Mouse (Mus musculus): ENCODE measurements around the gene Polr3h. TPM values are rescaled to one million over a fixed set of nuclear protein-coding genes. Genes with fewer than 3 reads are reported as not detected.
A peak's percentile ranks its signal among the peaks of the same experiment; 100 is the strongest.

Polr3h gene
- polyA plus RNA-seq, 1 experiment from 2014 or later = 110 TPM

DNA sequence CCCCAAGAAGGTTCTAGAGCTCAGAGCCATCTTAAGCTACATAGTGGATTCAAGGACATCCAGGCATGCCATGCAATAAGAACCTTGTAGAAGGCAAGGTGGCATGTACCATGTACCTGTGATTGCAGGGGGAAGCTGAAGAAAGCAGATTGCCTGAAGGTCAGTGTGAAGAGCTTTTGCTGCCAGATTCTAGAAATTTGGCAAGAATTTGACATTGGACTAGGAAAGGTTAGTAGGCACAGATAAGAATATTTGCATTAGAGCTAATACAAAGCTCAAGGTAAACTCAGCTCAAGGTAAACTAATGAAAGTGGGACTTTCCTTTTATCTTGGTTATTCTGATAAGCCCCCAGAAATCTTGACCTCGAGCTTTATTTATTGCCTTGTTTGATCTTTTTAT lies 38.2 kb upstream of the Polr3h start:
- DNase-seq (ENCODE audit: low spot score) = no peak
- H3K4me3 ChIP-seq (ENCODE audit: low read depth, low read length) = no peak overlapping the region
- H3K27ac ChIP-seq (ENCODE audit: low read depth, low read length) = no peak overlapping the region
- H3K4me2 ChIP-seq (ENCODE audit: low read length) = no peak overlapping the region
- no peak overlapping the region for H3K9ac ChIP-seq (ENCODE audit: low read length)
- no peaks in the 10 kb centered on the region for H3K27me3 ChIP-seq (replicated peaks; ENCODE audit: control insufficient read depth, insufficient read depth, low read length)
- no peak for ATAC-seq
- H3K36me3 ChIP-seq (ENCODE audit: control insufficient read depth, insufficient read depth, low read length) = no peaks in the 10 kb centered on the region
- no peaks in the 10 kb centered on the region for H3K4me1 ChIP-seq (ENCODE audit: control insufficient read depth, insufficient read depth, low read length)
- 62% methylated on average over 1 of the region's 1 CpGs for WGBS
- no peaks in the 10 kb centered on the region for H3K9me3 ChIP-seq (replicated peaks; ENCODE audit: control insufficient read depth, low read length)

DNA sequence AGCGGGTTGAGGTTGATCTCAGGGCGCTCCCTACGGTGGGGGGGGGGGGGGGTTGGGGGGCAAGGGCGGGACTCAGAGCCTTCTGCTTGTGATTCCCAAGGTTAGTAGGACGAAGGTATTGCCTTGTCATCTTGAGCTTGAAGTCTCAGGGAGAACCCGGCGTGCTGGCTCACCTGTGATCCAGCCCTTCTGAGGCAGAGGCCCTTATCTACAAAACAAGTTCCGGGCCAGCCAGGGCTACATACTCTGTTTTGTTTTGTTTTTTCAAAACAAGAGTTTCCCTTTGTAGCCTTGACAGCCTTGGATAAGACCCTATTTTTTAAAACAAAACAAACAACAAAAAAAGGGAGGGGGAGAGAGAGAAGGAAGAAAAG lies 35.0 kb upstream of the Polr3h start:
- Histone ChIP-seq H3K4me2 (ENCODE audit: low read length) (peak overlapping the region; percentile 97), H3K9ac (ENCODE audit: low read length) (peak overlapping the region; percentile 18; the same call in 1 of the 2 replicates), H3K27me3 (replicated peaks; ENCODE audit: control insufficient read depth, insufficient read depth, low read length) (no peaks in the 10 kb centered on the region), H3K4me3 (ENCODE audit: low read depth, low read length) (peak overlapping the region; percentile 66), H3K36me3 (ENCODE audit: control insufficient read depth, insufficient read depth, low read length) (no peaks in the 10 kb centered on the region), H3K27ac (ENCODE audit: low read depth, low read length) (no peak overlapping the region), H3K9me3 (replicated peaks; ENCODE audit: control insufficient read depth, low read length) (no peaks in the 10 kb centered on the region), H3K4me1 (ENCODE audit: control insufficient read depth, insufficient read depth, low read length) (no peaks in the 10 kb centered on the region)
- ATAC-seq (no peak; the same call in 1 of the 2 replicates), DNase-seq (ENCODE audit: low spot score) (no peak)
- 2% methylated on average over 7 of the region's 8 CpGs for WGBS

DNA sequence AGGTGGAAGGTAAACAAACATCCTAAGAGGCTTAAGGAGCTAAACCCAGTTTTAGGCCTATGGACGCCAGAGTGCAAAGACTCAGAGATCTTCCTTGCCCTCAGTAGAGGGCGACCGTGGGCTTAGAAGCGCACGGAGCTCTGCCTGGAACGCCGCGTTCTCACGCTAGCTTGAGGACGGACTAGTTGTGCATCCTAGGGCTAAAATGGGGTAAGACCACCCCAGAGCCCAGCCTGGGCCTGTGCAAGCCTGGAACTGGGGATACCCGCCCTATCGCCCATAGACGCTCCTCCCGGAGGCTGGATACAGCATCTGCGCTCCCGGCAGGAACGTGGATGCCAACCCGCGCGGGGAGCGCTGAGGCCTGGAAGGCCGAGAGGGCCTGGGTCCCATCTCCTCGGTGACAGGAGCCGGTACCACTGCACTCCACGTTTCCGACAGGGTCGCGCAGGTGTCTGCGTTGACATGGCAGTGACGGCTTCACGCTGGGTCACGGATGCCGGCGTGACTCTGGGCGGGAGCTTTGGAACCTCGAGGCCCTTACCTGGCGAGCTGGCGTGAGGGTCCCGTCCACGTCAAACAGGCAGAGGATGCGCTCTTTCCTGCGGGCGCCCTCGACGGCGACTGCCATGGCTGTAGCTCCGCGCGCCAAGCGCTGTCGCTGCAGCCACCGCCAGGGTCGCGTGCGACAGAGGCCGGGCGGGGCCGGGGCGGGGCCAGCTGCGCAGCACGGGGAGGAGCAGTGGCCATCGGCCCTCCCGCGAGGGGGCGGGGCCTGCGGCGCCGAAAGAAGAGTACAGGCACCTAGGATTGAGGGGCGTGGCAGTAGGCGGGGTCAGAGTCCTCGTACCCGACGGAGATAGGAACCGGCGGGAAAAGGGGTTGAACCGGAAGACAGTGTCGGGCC lies 34.4 kb upstream of the Polr3h start, which contains the start of gene Pmm1:
Pmm1 (minus strand) TSS at position 760 of the 907 bp plus-strand sequence.
- ATAC-seq (peak; percentile 98), DNase-seq (ENCODE audit: low spot score) (peak; percentile 99)
- Histone ChIP-seq H3K9me3 (replicated peaks; ENCODE audit: control insufficient read depth, low read length) (no peaks in the 10 kb centered on the region), H3K4me1 (ENCODE audit: control insufficient read depth, insufficient read depth, low read length) (no peaks in the 10 kb centered on the region), H3K27ac (ENCODE audit: low read depth, low read length) (peak within 1 kb of the TSS; percentile 85), H3K36me3 (ENCODE audit: control insufficient read depth, insufficient read depth, low read length) (peaks cover 2% of the 10 kb centered on the region), H3K4me2 (ENCODE audit: low read length) (peak within 1 kb of the TSS; percentile 97), H3K4me3 (ENCODE audit: low read depth, low read length) (peak within 1 kb of the TSS; percentile 66), H3K9ac (ENCODE audit: low read length) (peak within 1 kb of the TSS; percentile 74), H3K27me3 (replicated peaks; ENCODE audit: control insufficient read depth, insufficient read depth, low read length) (no peaks in the 10 kb centered on the region)
- WGBS = under 1% methylated on average over 77 of the region's 77 CpGs

DNA sequence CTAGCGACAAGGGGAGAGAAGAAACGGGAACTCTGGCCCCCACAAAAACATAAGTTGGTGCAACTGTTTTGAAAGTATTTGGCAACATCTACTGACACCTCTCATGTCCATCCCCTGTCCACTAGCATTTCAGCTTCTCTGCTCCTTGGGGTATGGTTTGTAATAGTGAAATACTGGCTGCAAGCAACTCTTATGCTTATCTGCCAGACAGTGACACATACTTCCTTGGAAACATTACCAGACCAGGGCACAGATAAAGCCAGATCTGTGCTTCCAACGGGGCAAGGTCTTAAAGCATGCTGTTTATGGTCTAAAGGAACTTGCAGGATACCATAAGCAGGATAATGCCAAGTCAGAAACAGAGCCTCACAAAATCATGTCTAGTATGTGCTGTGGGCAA lies 32.9 kb upstream of the Polr3h start:
- Histone ChIP-seq H3K27me3 (replicated peaks; ENCODE audit: control insufficient read depth, insufficient read depth, low read length) (no peaks in the 10 kb centered on the region), H3K4me1 (ENCODE audit: control insufficient read depth, insufficient read depth, low read length) (no peaks in the 10 kb centered on the region), H3K4me2 (ENCODE audit: low read length) (no peak overlapping the region), H3K4me3 (ENCODE audit: low read depth, low read length) (no peak overlapping the region), H3K9ac (ENCODE audit: low read length) (no peak overlapping the region), H3K27ac (ENCODE audit: low read depth, low read length) (no peak overlapping the region), H3K36me3 (ENCODE audit: control insufficient read depth, insufficient read depth, low read length) (peaks cover 17% of the 10 kb centered on the region), H3K9me3 (replicated peaks; ENCODE audit: control insufficient read depth, low read length) (no peaks in the 10 kb centered on the region)
- 98% methylated on average over 3 of the region's 3 CpGs for WGBS
- no peak for ATAC-seq
- DNase-seq (ENCODE audit: low spot score) = no peak

DNA sequence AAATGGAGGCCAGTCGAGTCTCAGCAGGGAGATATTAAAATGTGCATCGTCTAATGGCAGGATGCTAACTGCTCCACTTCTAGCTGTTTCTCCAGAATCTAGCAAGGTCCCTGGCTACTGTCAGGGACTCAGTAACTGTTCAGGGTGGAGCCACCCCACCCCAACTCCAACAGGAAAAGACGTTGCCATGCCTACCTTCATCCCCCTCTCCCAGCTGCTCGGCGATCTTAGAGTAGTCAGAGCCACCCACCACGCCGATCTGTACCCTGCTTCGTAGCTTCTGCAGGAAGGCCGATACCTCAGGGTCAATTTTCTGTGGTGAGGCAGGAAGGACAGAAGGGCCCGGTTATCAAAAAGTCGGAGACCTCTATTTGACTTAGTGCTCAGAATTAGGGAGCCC lies 31.6 kb upstream of the Polr3h start:
- Histone ChIP-seq H3K4me2 (ENCODE audit: low read length) (no peak overlapping the region), H3K27me3 (replicated peaks; ENCODE audit: control insufficient read depth, insufficient read depth, low read length) (no peaks in the 10 kb centered on the region), H3K4me1 (ENCODE audit: control insufficient read depth, insufficient read depth, low read length) (no peaks in the 10 kb centered on the region), H3K27ac (ENCODE audit: low read depth, low read length) (no peak overlapping the region), H3K4me3 (ENCODE audit: low read depth, low read length) (no peak overlapping the region), H3K36me3 (ENCODE audit: control insufficient read depth, insufficient read depth, low read length) (peaks cover 17% of the 10 kb centered on the region), H3K9me3 (replicated peaks; ENCODE audit: control insufficient read depth, low read length) (no peaks in the 10 kb centered on the region), H3K9ac (ENCODE audit: low read length) (no peak overlapping the region)
- WGBS = 87% methylated on average over 11 of the region's 11 CpGs
- no peak for DNase-seq (ENCODE audit: low spot score)
- no peak for ATAC-seq

DNA sequence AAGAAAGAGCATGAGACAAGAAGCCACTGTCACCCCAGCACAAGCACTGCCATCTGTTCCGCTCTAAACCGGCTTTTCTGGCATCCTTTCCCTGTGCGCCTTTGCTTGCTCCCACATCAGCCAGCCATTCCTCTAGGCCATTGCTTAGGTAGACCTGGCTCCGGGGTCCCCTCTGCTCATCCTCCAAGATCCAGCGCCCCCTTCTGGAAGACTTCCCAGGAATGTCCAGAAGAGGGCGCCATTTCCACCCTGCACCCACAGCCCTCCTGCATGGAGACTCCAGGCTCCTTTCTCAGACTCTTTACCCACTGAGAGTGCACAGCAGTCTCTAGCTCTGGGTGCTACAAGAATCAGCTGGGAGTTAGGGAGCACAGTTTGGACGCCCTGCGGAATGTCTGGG lies 30.4 kb upstream of the Polr3h start:
- Histone ChIP-seq H3K4me3 (ENCODE audit: low read depth, low read length) (no peak overlapping the region), H3K4me2 (ENCODE audit: low read length) (no peak overlapping the region), H3K27me3 (replicated peaks; ENCODE audit: control insufficient read depth, insufficient read depth, low read length) (no peaks in the 10 kb centered on the region), H3K36me3 (ENCODE audit: control insufficient read depth, insufficient read depth, low read length) (peaks cover 28% of the 10 kb centered on the region), H3K9ac (ENCODE audit: low read length) (no peak overlapping the region), H3K27ac (ENCODE audit: low read depth, low read length) (no peak overlapping the region), H3K4me1 (ENCODE audit: control insufficient read depth, insufficient read depth, low read length) (no peaks in the 10 kb centered on the region), H3K9me3 (replicated peaks; ENCODE audit: control insufficient read depth, low read length) (no peaks in the 10 kb centered on the region)
- WGBS = 53% methylated on average over 8 of the region's 8 CpGs
- ATAC-seq = no peak
- DNase-seq (ENCODE audit: low spot score) = peak; percentile 51

DNA sequence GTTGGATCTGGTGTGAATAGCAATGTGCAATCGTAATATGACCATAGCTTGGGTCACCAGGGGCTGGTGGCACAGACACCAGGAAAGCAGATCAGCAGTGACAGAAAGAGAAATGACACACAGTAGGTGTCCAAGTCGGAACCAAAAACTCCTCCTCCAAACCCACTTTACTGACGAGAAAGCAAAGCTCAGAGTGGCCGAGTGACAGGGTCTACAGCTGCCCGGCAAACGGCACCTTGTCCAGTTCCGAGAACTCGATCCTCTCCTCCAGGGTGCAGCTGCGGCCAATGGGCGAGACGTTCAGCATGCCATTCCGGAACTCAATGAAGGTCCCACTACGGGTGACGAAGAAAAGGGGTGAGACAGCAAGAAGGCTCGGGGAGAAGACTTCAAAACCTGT lies 29.4 kb upstream of the Polr3h start:
- H3K27ac ChIP-seq (ENCODE audit: low read depth, low read length) = no peak overlapping the region
- 94% methylated on average over 15 of the region's 15 CpGs for WGBS
- H3K4me3 ChIP-seq (ENCODE audit: low read depth, low read length) = no peak overlapping the region
- H3K4me1 ChIP-seq (ENCODE audit: control insufficient read depth, insufficient read depth, low read length) = no peaks in the 10 kb centered on the region
- no peak overlapping the region; the same call in 1 of the 2 replicates for H3K9ac ChIP-seq (ENCODE audit: low read length)
- ATAC-seq (no peak), DNase-seq (ENCODE audit: low spot score) (no peak)
- H3K36me3 ChIP-seq (ENCODE audit: control insufficient read depth, insufficient read depth, low read length) = peaks cover 37% of the 10 kb centered on the region
- H3K9me3 ChIP-seq (replicated peaks; ENCODE audit: control insufficient read depth, low read length) = no peaks in the 10 kb centered on the region
- no peak overlapping the region for H3K4me2 ChIP-seq (ENCODE audit: low read length)
- no peaks in the 10 kb centered on the region for H3K27me3 ChIP-seq (replicated peaks; ENCODE audit: control insufficient read depth, insufficient read depth, low read length)

GRCm38 (mm10) chr15:81954716-81955115 lies 28.7 kb upstream of the Polr3h start:
- DNase-seq (ENCODE audit: low spot score) (no peak), ATAC-seq (no peak)
- Histone ChIP-seq H3K27ac (ENCODE audit: low read depth, low read length) (no peak overlapping the region), H3K4me3 (ENCODE audit: low read depth, low read length) (no peak overlapping the region), H3K4me1 (ENCODE audit: control insufficient read depth, insufficient read depth, low read length) (no peaks in the 10 kb centered on the region), H3K36me3 (ENCODE audit: control insufficient read depth, insufficient read depth, low read length) (peaks cover 44% of the 10 kb centered on the region), H3K4me2 (ENCODE audit: low read length) (no peak overlapping the region), H3K27me3 (replicated peaks; ENCODE audit: control insufficient read depth, insufficient read depth, low read length) (no peaks in the 10 kb centered on the region), H3K9me3 (replicated peaks; ENCODE audit: control insufficient read depth, low read length) (no peaks in the 10 kb centered on the region), H3K9ac (ENCODE audit: low read length) (no peak overlapping the region)
- 90% methylated on average over 6 of the region's 6 CpGs for WGBS

GRCm38 (mm10) chr15:81954151-81954583 lies 28.1 kb upstream of the Polr3h start:
- WGBS = 92% methylated on average over 9 of the region's 9 CpGs
- Histone ChIP-seq H3K27ac (ENCODE audit: low read depth, low read length) (no peak overlapping the region), H3K36me3 (ENCODE audit: control insufficient read depth, insufficient read depth, low read length) (peaks cover 49% of the 10 kb centered on the region), H3K4me2 (ENCODE audit: low read length) (no peak overlapping the region), H3K4me3 (ENCODE audit: low read depth, low read length) (no peak overlapping the region), H3K4me1 (ENCODE audit: control insufficient read depth, insufficient read depth, low read length) (no peaks in the 10 kb centered on the region), H3K27me3 (replicated peaks; ENCODE audit: control insufficient read depth, insufficient read depth, low read length) (no peaks in the 10 kb centered on the region), H3K9me3 (replicated peaks; ENCODE audit: control insufficient read depth, low read length) (no peaks in the 10 kb centered on the region), H3K9ac (ENCODE audit: low read length) (no peak overlapping the region)
- DNase-seq (ENCODE audit: low spot score) (no peak), ATAC-seq (no peak)
